ENCODE assay signal across 10 mouse cellular contexts in the genomic region with DNA sequence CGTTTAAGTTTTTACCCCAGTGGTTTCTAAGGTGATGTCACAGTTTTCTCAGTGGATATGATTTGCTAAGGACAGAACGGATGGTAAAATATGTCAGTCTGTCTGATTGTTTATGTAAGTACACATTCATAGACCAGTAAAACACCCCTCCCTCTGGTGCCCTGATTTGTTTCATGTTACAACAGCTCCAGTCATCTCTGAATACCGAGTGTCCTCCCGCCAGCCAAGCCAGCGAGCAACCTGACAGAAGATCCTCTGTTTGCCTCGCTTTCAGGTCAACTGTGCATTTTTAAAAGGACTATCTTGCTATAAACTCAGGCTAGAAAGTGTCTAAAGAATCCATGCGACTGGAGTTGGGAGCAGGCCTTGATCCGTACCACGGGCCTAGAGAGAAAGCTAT. TPM values are rescaled to one million over a fixed set of nuclear protein-coding genes. Genes with fewer than 3 reads are reported as not detected.
A peak's percentile ranks its signal among the peaks of the same experiment; 100 is the strongest.
DNase-seq lines count a peak whose midpoint lies in the region; ATAC-seq and TF ChIP-seq lines count a peak whose summit lies in the region.
"Had no signal": no experiment of that assay in that cellular context is flagged by ENCODE, and none has a peak within 500 bp of the region (broad histone marks: within the 10 kb centered on the region; RNA-seq: fewer than 3 reads in every experiment).

No protein-coding gene starts in this region.

- H3K27me3 ChIP-seq in kidney, embryonic 16.5 days (ENCODE audit: insufficient read depth, low read length): no peaks in the 10 kb centered on the region
- no peaks in the 10 kb centered on the region for H3K27me3 ChIP-seq in kidney, embryonic 15.5 days
- H3K27me3 ChIP-seq in limb, embryonic 15.5 days: no peaks in the 10 kb centered on the region

- peak overlapping the region; percentile 80 for H3K27ac ChIP-seq in kidney, embryonic 16.5 days (ENCODE audit: low read length)
- no peak overlapping the region for H3K27ac ChIP-seq in kidney, embryonic 15.5 days
- H3K27ac ChIP-seq in limb, embryonic 15.5 days: peak overlapping the region; percentile 86
- H3K27ac ChIP-seq: macrophage had no signal

- ATAC-seq in kidney, embryonic 16.5 days (ENCODE audit: low FRiP score, low TSS enrichment): no peak
- ATAC-seq in kidney, embryonic 15.5 days (replicated peaks; ENCODE audit: low FRiP score): no peak
- no peak for ATAC-seq in limb, embryonic 15.5 days (ENCODE audit: insufficient number of reproducible peaks, low FRiP score, low TSS enrichment, low read depth)

- TF ChIP-seq CTCF in brain, embryonic 14.5 days (IDR thresholded peaks at IDR 0.05; ENCODE audit: borderline replicate concordance, extremely low read depth, insufficient read depth, insufficient read length): no peak

- H3K4me1 ChIP-seq in kidney, embryonic 16.5 days (ENCODE audit: insufficient read depth, low read length): no peaks in the 10 kb centered on the region; the same call in 1 of the 2 replicates
- H3K4me1 ChIP-seq in kidney, embryonic 15.5 days: peaks cover 4% of the 10 kb centered on the region
- H3K4me1 ChIP-seq in limb, embryonic 15.5 days: no peaks in the 10 kb centered on the region

- 74% methylated on average over 9 of the region's 9 CpGs for WGBS in kidney, embryonic 16.5 days
- WGBS in kidney, embryonic 15.5 days: 71% methylated on average over 9 of the region's 9 CpGs
- 48% methylated on average over 9 of the region's 9 CpGs for WGBS in limb, embryonic 15.5 days

- H3K4me3 ChIP-seq in kidney, embryonic 16.5 days (ENCODE audit: low read length): no peak overlapping the region
- no peak overlapping the region for H3K4me3 ChIP-seq in kidney, embryonic 15.5 days (replicated peaks)
- H3K4me3 ChIP-seq in limb, embryonic 15.5 days: no peak overlapping the region

- TF ChIP-seq POLR2A in brain, embryonic 14.5 days (IDR thresholded peaks at IDR 0.05; ENCODE audit: borderline replicate concordance, extremely low read depth, insufficient read depth, insufficient read length, poor library complexity, severe bottlenecking): no peak

- no peak overlapping the region for H3K4me2 ChIP-seq in kidney, embryonic 16.5 days (replicated peaks; ENCODE audit: low read depth, low read length)
- H3K4me2 ChIP-seq in kidney, embryonic 15.5 days: no peak overlapping the region
- no peak overlapping the region for H3K4me2 ChIP-seq in limb, embryonic 15.5 days

- DNase-seq in embryo, embryonic 9.5 days (ENCODE audit: extremely low spot score): peak; percentile 15
- DNase-seq in embryo, embryonic 10 days (ENCODE audit: low spot score): no peak
- peak; percentile 21 for DNase-seq in brain, embryonic 14.5 days (ENCODE audit: low read depth)
- no peak for DNase-seq in cerebellum, adult 11-12 months
- no peak for DNase-seq in kidney, adult 8-10 months
- DNase-seq: heart, postnatal 14 days had no signal

- H3K9me3 ChIP-seq in kidney, embryonic 16.5 days (ENCODE audit: low read length): peaks cover 9% of the 10 kb centered on the region
- H3K9me3 ChIP-seq in kidney, embryonic 15.5 days (replicated peaks): peaks cover 7% of the 10 kb centered on the region; the same call in 1 of the 2 replicates
- H3K9me3 ChIP-seq in limb, embryonic 15.5 days: no peaks in the 10 kb centered on the region

- no peak overlapping the region for H3K9ac ChIP-seq in kidney, embryonic 16.5 days (replicated peaks; ENCODE audit: low read length)
- H3K9ac ChIP-seq in kidney, embryonic 15.5 days: no peak overlapping the region
- H3K9ac ChIP-seq in limb, embryonic 15.5 days: no peak overlapping the region

- no peaks in the 10 kb centered on the region for H3K36me3 ChIP-seq in kidney, embryonic 16.5 days (ENCODE audit: insufficient read depth, low read length)
- no peaks in the 10 kb centered on the region for H3K36me3 ChIP-seq in kidney, embryonic 15.5 days
- H3K36me3 ChIP-seq in limb, embryonic 15.5 days: no peaks in the 10 kb centered on the region

RNA-seq across cellular contexts. Expression of gene Slc2a12, which starts 0.6 kb away (rescaled TPM):
- 2.3 and 2.6 TPM in 2 replicates for polyA plus RNA-seq in kidney, embryonic 16.5 days (2015; fragmentation: Nextera tagmentation; extraction: Ambion mirVana)
- polyA plus RNA-seq in kidney, embryonic 15.5 days (2015; fragmentation: Nextera tagmentation; extraction: Ambion mirVana): 1.9 and 2.9 TPM in 2 replicates
- 2.1 and 3.8 TPM in 2 replicates for polyA plus RNA-seq in brain, embryonic 14.5 days (2012; rRNA removed)
- polyA plus RNA-seq in limb, embryonic 15.5 days (2015; fragmentation: Nextera tagmentation; extraction: Ambion mirVana): 2.9 and 3.0 TPM in 2 replicates

Comparison
In these comparisons a context has a peak if more than half of its experiments do, and no peak if none do; other contexts are left out.
1. DNase-seq: peak in embryo, embryonic 9.5 days (single experiment) and brain, embryonic 14.5 days (single experiment); none in embryo, embryonic 10 days (single experiment), cerebellum, adult 11-12 months (single experiment) and kidney, adult 8-10 months (0 of 2).